Mouse (Mus musculus) right cerebral cortex, postnatal 36 days (tissue): Measurements from ENCODE around the gene Ppp1r27.
"Not testable (repeated sequence)": the region's sequence is repeated elsewhere in the genome, so short reads cannot be mapped to it uniquely, and the experiment has no call there.

Source experiments
- DNase-seq, 2 experiments: peaks; one replicate each; pipeline ENCODE4 v3.0.0; 2022; ENCODE audit warnings: low spot score in 2 of 2, mixed read lengths in 1 of 2

Gene Ppp1r27

GRCm38 (mm10) chr11:120514262-120514661, 36.7 kb downstream of the Ppp1r27 start:
- not testable (repeated sequence) for DNase-seq

GRCm38 (mm10) chr11:120512790-120513453, 38.0 kb downstream of the Ppp1r27 start:
- DNase-seq: no peak

- no peak for DNase-seq
Measured at GRCm38 (mm10) chr11:120510375-120511030, 40.4 kb downstream of the Ppp1r27 start.

- DNase-seq: no peak
Measured at GRCm38 (mm10) chr11:120509940-120510339, 41.0 kb downstream of the Ppp1r27 start.

GRCm38 (mm10) chr11:120508290-120508870, 42.6 kb downstream of the Ppp1r27 start:
- DNase-seq: no peak

- no peak for DNase-seq
Measured at GRCm38 (mm10) chr11:120507611-120508289, 43.2 kb downstream of the Ppp1r27 start.

- no peak for DNase-seq
Measured at GRCm38 (mm10) chr11:120506899-120507298, 44.0 kb downstream of the Ppp1r27 start.

GRCm38 (mm10) chr11:120505661-120506060, 45.3 kb downstream of the Ppp1r27 start:
- DNase-seq: no peak

GRCm38 (mm10) chr11:120501701-120502100, 49.2 kb downstream of the Ppp1r27 start:
- DNase-seq: no peak

GRCm38 (mm10) chr11:120501018-120501417, 49.9 kb downstream of the Ppp1r27 start:
- DNase-seq: no peak

GRCm38 (mm10) chr11:120500357-120500756, 50.6 kb downstream of the Ppp1r27 start:
- DNase-seq: no peak
